Mouse (Mus musculus) layer of hippocampus, adult 8-10 months (tissue): ENCODE measurements at regions not wholly inside any gene's neighbourhood (a gene's known extent, or its start where the extent isn't known, plus 50 kb on each side); places are given as distances from the start of the nearest gene placed in this dataset.

Experiments used
- DNase-seq, 2 experiments: peaks; one replicate each; pipeline ENCODE4 v3.0.0; 2022; ENCODE audit warnings: low spot score in 2 of 2

- DNase-seq: no peak
These were observed 93.8 kb upstream of the Tmem189 start for GRCm38 (mm10) chr2:167783374-167783773.

GRCm38 (mm10) chr2:167782231-167782999 is 92.8 kb upstream of the Tmem189 start:
- DNase-seq: peak; percentile 91

- DNase-seq: no peak
These were observed 91.9 kb upstream of the Tmem189 start for GRCm38 (mm10) chr2:167781496-167781895.

GRCm38 (mm10) chr2:167778691-167779090 is 89.1 kb upstream of the Tmem189 start:
- DNase-seq: no peak

- no peak for DNase-seq
These were observed 88.6 kb upstream of the Tmem189 start for GRCm38 (mm10) chr2:167778271-167778670.

- DNase-seq: peak in 1 of 2 experiments; percentile 39
These were observed 87.9 kb upstream of the Tmem189 start for GRCm38 (mm10) chr2:167777331-167778085.

- no peak for DNase-seq
These were observed 86.9 kb upstream of the Tmem189 start for GRCm38 (mm10) chr2:167776251-167777168.

- DNase-seq: peak in 1 of 2 experiments; percentile 31
These were observed 85.7 kb upstream of the Tmem189 start for GRCm38 (mm10) chr2:167775218-167775915.

- no peak for DNase-seq
These were observed 85.2 kb upstream of the Tmem189 start for GRCm38 (mm10) chr2:167774806-167775179.

- no peak for DNase-seq
These were observed 84.7 kb upstream of the Tmem189 start for GRCm38 (mm10) chr2:167774166-167774805.

GRCm38 (mm10) chr2:167772834-167773233 is 83.2 kb upstream of the Tmem189 start:
- no peak for DNase-seq

- DNase-seq: no peak
These were observed 78.3 kb upstream of the Tmem189 start for GRCm38 (mm10) chr2:167767962-167768361.

- no peak for DNase-seq
These were observed 77.7 kb upstream of the Tmem189 start for GRCm38 (mm10) chr2:167767371-167767770.

- no peak for DNase-seq
These were observed 76.2 kb upstream of the Tmem189 start for GRCm38 (mm10) chr2:167765811-167766210.

GRCm38 (mm10) chr2:167765072-167765800 is 75.6 kb upstream of the Tmem189 start:
- peak; percentile 77 to 83 for DNase-seq

- DNase-seq: no peak
These were observed 74.3 kb upstream of the Tmem189 start for GRCm38 (mm10) chr2:167763891-167764410.

GRCm38 (mm10) chr2:167761404-167761936 is 71.8 kb upstream of the Tmem189 start:
- DNase-seq: no peak

- no peak for DNase-seq
These were observed 71.2 kb upstream of the Tmem189 start for GRCm38 (mm10) chr2:167760681-167761403.
